Mouse (Mus musculus): ENCODE results near the gene Bhlha9.

DNA sequence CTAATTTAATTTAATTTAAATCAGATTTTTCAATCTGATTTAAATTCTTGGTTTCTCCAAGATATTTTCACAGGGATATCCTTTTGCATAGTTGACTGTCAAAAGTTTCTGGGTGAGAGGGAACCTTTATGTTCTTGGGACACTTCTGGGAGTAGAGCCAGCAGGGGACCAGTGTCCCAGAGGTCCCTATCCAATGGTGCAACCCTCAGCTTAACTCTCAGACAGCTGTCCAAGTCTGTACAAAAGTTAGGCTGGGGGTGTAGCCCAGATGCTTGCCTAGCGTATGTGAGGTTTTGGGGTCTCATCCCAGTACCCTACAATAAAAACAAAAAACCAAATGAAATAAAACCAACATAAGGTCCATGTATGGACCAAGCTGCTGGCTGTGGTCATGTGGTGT, 35.8 kb downstream of the Bhlha9 start:
- no peak for TF ChIP-seq POLR2A (IDR thresholded peaks at IDR 0.05; ENCODE audit: borderline replicate concordance, extremely low read depth, insufficient read depth, insufficient read length, poor library complexity, severe bottlenecking)
- no peak for TF ChIP-seq CTCF (IDR thresholded peaks at IDR 0.05; ENCODE audit: borderline replicate concordance, extremely low read depth, insufficient read depth, insufficient read length)
